Mouse (Mus musculus): ENCODE data around the gene Flt3l.

DNA sequence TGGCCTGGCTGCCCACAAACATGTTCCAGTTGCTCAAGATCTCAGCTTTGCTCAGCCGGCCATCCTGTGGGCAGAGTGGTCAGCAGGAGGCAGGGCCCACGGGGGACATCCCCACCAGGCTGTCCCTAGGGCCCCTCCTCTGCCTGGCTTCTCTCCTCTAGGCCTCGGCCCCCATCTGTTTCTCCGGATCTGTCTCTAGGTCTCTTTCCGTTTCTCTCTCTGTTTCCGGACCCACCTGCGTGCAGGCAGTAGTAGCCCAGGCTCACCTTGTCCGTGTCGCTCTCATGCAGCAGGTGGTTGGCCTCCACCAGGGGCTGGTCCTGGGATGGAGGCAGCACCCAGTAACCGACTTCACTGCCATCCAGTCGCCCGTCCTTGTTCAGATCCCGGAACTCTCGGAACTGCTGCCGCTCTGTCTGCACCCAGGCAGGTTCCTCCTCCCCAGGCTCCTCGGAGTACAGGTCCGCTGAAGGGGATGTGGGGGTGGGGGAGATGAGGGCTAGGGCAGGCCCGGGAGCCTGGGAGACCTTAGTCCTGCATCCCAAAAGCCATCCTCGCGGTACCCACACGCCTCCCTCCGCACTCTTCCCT is 52.8 kb downstream of the Flt3l start:
- no peak for TF ChIP-seq CTCF (IDR thresholded peaks at IDR 0.05; ENCODE audit: low read depth)
- TF ChIP-seq EP300 (IDR thresholded peaks at IDR 0.05; ENCODE audit: low read depth): no peak

All from liver, postnatal 0 days (tissue).